Mouse (Mus musculus): Measurements from ENCODE around the gene Prrt2. TPM values are rescaled to one million over a fixed set of nuclear protein-coding genes. Genes with fewer than 3 reads are reported as not detected.

The Prrt2 gene
- polyA plus RNA-seq, 1 experiment from 2014 or later = 4.5 TPM

DNA sequence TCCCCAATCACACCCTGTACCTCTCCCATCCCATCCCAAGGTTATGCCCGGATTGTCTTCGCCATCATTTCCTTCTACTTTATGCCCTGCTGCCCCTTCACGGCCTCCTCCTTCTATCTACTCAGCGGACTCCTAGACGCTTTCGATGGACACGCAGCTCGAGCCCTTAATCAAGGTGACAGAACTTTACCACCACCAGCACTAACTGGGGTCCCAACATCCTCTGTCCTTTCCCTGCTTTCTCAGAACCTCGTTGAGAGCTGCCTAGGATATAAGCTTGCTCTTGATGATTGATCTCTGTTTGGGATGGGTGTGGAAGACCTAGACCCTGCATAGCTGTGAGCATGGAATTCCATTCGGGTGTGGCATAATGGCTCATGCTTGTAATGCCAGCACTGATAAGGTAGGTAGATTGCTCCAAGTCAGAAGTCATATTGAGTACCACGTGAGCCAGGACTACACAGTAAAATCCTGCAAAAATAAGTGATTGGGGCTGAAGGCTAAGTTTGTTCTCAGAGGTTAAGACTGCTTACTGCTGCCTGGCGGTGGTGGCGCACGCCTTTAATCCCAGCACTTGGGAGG is 44.0 kb downstream of the Prrt2 start:
- H3K27me3 ChIP-seq (ENCODE audit: control insufficient read depth, insufficient read depth, low read length) = no peaks in the 10 kb centered on the region
- H3K9ac ChIP-seq (ENCODE audit: low read depth, low read length) = peak overlapping the region; percentile 98
- H3K4me1 ChIP-seq (ENCODE audit: control insufficient read depth, insufficient read depth, low read length) = peaks cover 5% of the 10 kb centered on the region
- no peak for ATAC-seq (replicated peaks; ENCODE audit: insufficient number of reproducible peaks, low FRiP score, low TSS enrichment)
- H3K9me3 ChIP-seq (replicated peaks; ENCODE audit: control insufficient read depth, low read length) = no peaks in the 10 kb centered on the region
- WGBS (ENCODE audit: insufficient replicate concordance) = 25% methylated on average over 14 of the region's 14 CpGs
- no peak overlapping the region for H3K27ac ChIP-seq (ENCODE audit: low read depth, low read length)
- H3K4me2 ChIP-seq = peak overlapping the region; percentile 92
- peaks cover 17% of the 10 kb centered on the region; the same call in 1 of the 2 replicates for H3K36me3 ChIP-seq (ENCODE audit: control insufficient read depth, insufficient read depth, low read length)
- peak overlapping the region; percentile 91 for H3K4me3 ChIP-seq (ENCODE audit: low read depth, low read length)

- peak within 1 kb of the TSS; percentile 94 for H3K27ac ChIP-seq (ENCODE audit: low read depth, low read length)
- ATAC-seq (replicated peaks; ENCODE audit: insufficient number of reproducible peaks, low FRiP score, low TSS enrichment) = peak; percentile 91
- H3K36me3 ChIP-seq (ENCODE audit: control insufficient read depth, insufficient read depth, low read length) = peaks cover 17% of the 10 kb centered on the region; the same call in 1 of the 2 replicates
- H3K9me3 ChIP-seq (replicated peaks; ENCODE audit: control insufficient read depth, low read length) = no peaks in the 10 kb centered on the region
- H3K4me2 ChIP-seq = peak within 1 kb of the TSS; percentile 92
- peak within 1 kb of the TSS; percentile 98 for H3K9ac ChIP-seq (ENCODE audit: low read depth, low read length)
- under 1% methylated on average over 54 of the region's 55 CpGs for WGBS (ENCODE audit: insufficient replicate concordance)
- peaks cover 5% of the 10 kb centered on the region for H3K4me1 ChIP-seq (ENCODE audit: control insufficient read depth, insufficient read depth, low read length)
- no peaks in the 10 kb centered on the region for H3K27me3 ChIP-seq (ENCODE audit: control insufficient read depth, insufficient read depth, low read length)
- peak within 1 kb of the TSS; percentile 91 for H3K4me3 ChIP-seq (ENCODE audit: low read depth, low read length)
Observed at GRCm38 (mm10) chr7:126975950-126976866, 44.8 kb downstream of the Prrt2 start, which contains the start of gene Cdiptos. Gene Cdiptos, minus strand, starts transcription at chr7:126976098.

DNA sequence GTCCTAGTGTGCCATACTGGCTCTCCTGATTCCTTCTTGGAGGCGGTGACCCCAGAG is 45.3 kb downstream of the Prrt2 start, which contains the start of gene Cdipt:
Gene Cdipt (plus strand): TSS at position 22 of the 57 bp plus-strand sequence.
- no peaks in the 10 kb centered on the region for H3K27me3 ChIP-seq (ENCODE audit: control insufficient read depth, insufficient read depth, low read length)
- H3K9ac ChIP-seq (ENCODE audit: low read depth, low read length) = peak within 1 kb of the TSS; percentile 98
- H3K36me3 ChIP-seq (ENCODE audit: control insufficient read depth, insufficient read depth, low read length) = peaks cover 17% of the 10 kb centered on the region; the same call in 1 of the 2 replicates
- no peaks in the 10 kb centered on the region for H3K9me3 ChIP-seq (replicated peaks; ENCODE audit: control insufficient read depth, low read length)
- WGBS (ENCODE audit: insufficient replicate concordance) = 10% methylated on average over 1 of the region's 1 CpGs
- peak within 1 kb of the TSS; percentile 92 for H3K4me2 ChIP-seq
- peaks cover 5% of the 10 kb centered on the region for H3K4me1 ChIP-seq (ENCODE audit: control insufficient read depth, insufficient read depth, low read length)
- peak within 1 kb of the TSS; percentile 91 for H3K4me3 ChIP-seq (ENCODE audit: low read depth, low read length)
- peak within 1 kb of the TSS; percentile 94 for H3K27ac ChIP-seq (ENCODE audit: low read depth, low read length)
- ATAC-seq (replicated peaks; ENCODE audit: insufficient number of reproducible peaks, low FRiP score, low TSS enrichment) = no peak

DNA sequence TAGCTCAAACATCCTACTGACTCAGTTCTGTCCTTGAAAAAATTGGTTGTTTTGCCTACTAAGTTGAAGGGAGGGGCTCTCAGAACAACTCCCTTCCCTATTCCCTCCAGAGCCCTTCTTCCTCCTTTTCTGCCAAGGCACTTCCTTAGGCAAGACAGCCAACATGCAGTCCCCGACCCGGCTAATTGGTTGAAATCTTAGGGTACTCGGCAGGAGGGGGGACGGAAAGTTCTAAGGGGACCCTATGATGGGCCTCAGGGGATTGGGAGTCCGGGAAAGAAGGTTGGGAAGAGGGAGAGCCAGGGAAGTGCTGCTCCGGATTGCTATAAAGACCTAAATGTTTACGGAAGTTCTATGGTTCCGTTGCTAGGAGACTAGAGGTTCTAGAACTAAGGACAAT is 45.5 kb downstream of the Prrt2 start:
- ATAC-seq (replicated peaks; ENCODE audit: insufficient number of reproducible peaks, low FRiP score, low TSS enrichment) = no peak
- Histone ChIP-seq H3K4me2 (peak overlapping the region; percentile 92), H3K4me3 (ENCODE audit: low read depth, low read length) (peak overlapping the region; percentile 91), H3K4me1 (ENCODE audit: control insufficient read depth, insufficient read depth, low read length) (peaks cover 5% of the 10 kb centered on the region), H3K9ac (ENCODE audit: low read depth, low read length) (peak overlapping the region; percentile 47; the same call in 1 of the 2 replicates), H3K27ac (ENCODE audit: low read depth, low read length) (no peak overlapping the region), H3K27me3 (ENCODE audit: control insufficient read depth, insufficient read depth, low read length) (no peaks in the 10 kb centered on the region), H3K36me3 (ENCODE audit: control insufficient read depth, insufficient read depth, low read length) (peaks cover 17% of the 10 kb centered on the region; the same call in 1 of the 2 replicates), H3K9me3 (replicated peaks; ENCODE audit: control insufficient read depth, low read length) (no peaks in the 10 kb centered on the region)
- 12% methylated on average over 8 of the region's 8 CpGs for WGBS (ENCODE audit: insufficient replicate concordance)

Small RNA genes within 50 kb of the gene (microRNA-seq; reads per million reads assigned to microRNA genes)
- not detected for gene Gm44343 (ENCODE audit: borderline number of aligned reads)

Other genes with a start within 250 kb of the Prrt2 start
- 79.6 and 84.9 TPM in 2 replicates for gene Ypel3, start 244.3 kb downstream of the Prrt2 start, polyA plus RNA-seq (2014; fragmentation: Nextera tagmentation; extraction: Ambion mirVana)
- 0.31 and 0.45 TPM in 2 replicates for gene Tbx6, start 239.7 kb downstream of the Prrt2 start, polyA plus RNA-seq (2014; fragmentation: Nextera tagmentation; extraction: Ambion mirVana)
- gene Ppp4c, start 228.7 kb downstream of the Prrt2 start, polyA plus RNA-seq (2014; fragmentation: Nextera tagmentation; extraction: Ambion mirVana) = 204 and 213 TPM in 2 replicates
- 0.40 and 0.41 TPM in 2 replicates for gene Fam57b, start 223.5 kb downstream of the Prrt2 start, polyA plus RNA-seq (2014; fragmentation: Nextera tagmentation; extraction: Ambion mirVana)
- gene 4930451I11Rik, start 189.6 kb downstream of the Prrt2 start, polyA plus RNA-seq (2014; fragmentation: Nextera tagmentation; extraction: Ambion mirVana) = not detected in 2 replicates
- 0.17 and 0.96 TPM in 2 replicates for gene Doc2a, start 173.8 kb downstream of the Prrt2 start, polyA plus RNA-seq (2014; fragmentation: Nextera tagmentation; extraction: Ambion mirVana)
- 15.5 and 17.0 TPM in 2 replicates for gene Hirip3, start 159.2 kb downstream of the Prrt2 start, polyA plus RNA-seq (2014; fragmentation: Nextera tagmentation; extraction: Ambion mirVana)
- gene Ino80e, start 158.8 kb downstream of the Prrt2 start, polyA plus RNA-seq (2014; fragmentation: Nextera tagmentation; extraction: Ambion mirVana) = 69.8 and 76.1 TPM in 2 replicates
- 19.4 and 25.9 TPM in 2 replicates for gene Taok2, start 136.5 kb downstream of the Prrt2 start, polyA plus RNA-seq (2014; fragmentation: Nextera tagmentation; extraction: Ambion mirVana)
- 13.5 and 18.3 TPM in 2 replicates for gene Tmem219, start 98.3 kb downstream of the Prrt2 start, polyA plus RNA-seq (2014; fragmentation: Nextera tagmentation; extraction: Ambion mirVana)
- 11.5 and 12.6 TPM in 2 replicates for gene Kctd13, start 92.3 kb downstream of the Prrt2 start, polyA plus RNA-seq (2014; fragmentation: Nextera tagmentation; extraction: Ambion mirVana)
- gene Asphd1, start 71.6 kb downstream of the Prrt2 start, polyA plus RNA-seq (2014; fragmentation: Nextera tagmentation; extraction: Ambion mirVana) = 0.23 TPM in 1 of 2 replicates, not detected in the other
- gene Sez6l2, start 70.6 kb downstream of the Prrt2 start, polyA plus RNA-seq (2014; fragmentation: Nextera tagmentation; extraction: Ambion mirVana) = 0.20 and 0.31 TPM in 2 replicates
- 62.8 and 63.0 TPM in 2 replicates for gene Cdipt, start 45.3 kb downstream of the Prrt2 start, polyA plus RNA-seq (2014; fragmentation: Nextera tagmentation; extraction: Ambion mirVana)
- 1.1 and 1.2 TPM in 2 replicates for gene Cdiptos, start 45.1 kb downstream of the Prrt2 start, polyA plus RNA-seq (2014; fragmentation: Nextera tagmentation; extraction: Ambion mirVana)
- 8.2 and 8.5 TPM in 2 replicates for gene Mvp, start 6.6 kb downstream of the Prrt2 start, polyA plus RNA-seq (2014; fragmentation: Nextera tagmentation; extraction: Ambion mirVana)
- not detected in 2 replicates for gene Pagr1b, start 4.7 kb downstream of the Prrt2 start, polyA plus RNA-seq (2014; fragmentation: Nextera tagmentation; extraction: Ambion mirVana)
- 50.9 and 53.2 TPM in 2 replicates for gene Pagr1a, start 3.9 kb downstream of the Prrt2 start, polyA plus RNA-seq (2014; fragmentation: Nextera tagmentation; extraction: Ambion mirVana)
- 36.6 and 40.9 TPM in 2 replicates for gene Gm42742, start 114 bp downstream of the Prrt2 start, polyA plus RNA-seq (2014; fragmentation: Nextera tagmentation; extraction: Ambion mirVana)
- gene Maz, start 5.8 kb upstream of the Prrt2 start, polyA plus RNA-seq (2014; fragmentation: Nextera tagmentation; extraction: Ambion mirVana) = 38.6 and 44.1 TPM in 2 replicates
- gene Kif22, start 21.3 kb upstream of the Prrt2 start, polyA plus RNA-seq (2014; fragmentation: Nextera tagmentation; extraction: Ambion mirVana) = 97.7 and 103 TPM in 2 replicates
- gene Zg16, start 66.1 kb upstream of the Prrt2 start, polyA plus RNA-seq (2014; fragmentation: Nextera tagmentation; extraction: Ambion mirVana) = not detected in 2 replicates
- 0.92 and 0.96 TPM in 2 replicates for gene AI467606, start 70.1 kb upstream of the Prrt2 start, polyA plus RNA-seq (2014; fragmentation: Nextera tagmentation; extraction: Ambion mirVana)
- gene Qprt, start 101.0 kb upstream of the Prrt2 start, polyA plus RNA-seq (2014; fragmentation: Nextera tagmentation; extraction: Ambion mirVana) = 6.2 and 6.6 TPM in 2 replicates
- 0.32 and 0.39 TPM in 2 replicates for gene Spn, start 116.6 kb upstream of the Prrt2 start, polyA plus RNA-seq (2014; fragmentation: Nextera tagmentation; extraction: Ambion mirVana)
- 41.7 and 41.8 TPM in 2 replicates for gene Cd2bp2, start 174.8 kb upstream of the Prrt2 start, polyA plus RNA-seq (2014; fragmentation: Nextera tagmentation; extraction: Ambion mirVana)
- 17.5 and 23.7 TPM in 2 replicates for gene Tbc1d10b, start 187.3 kb upstream of the Prrt2 start, polyA plus RNA-seq (2014; fragmentation: Nextera tagmentation; extraction: Ambion mirVana)
- 27.8 and 37.5 TPM in 2 replicates for gene Mylpf, start 187.7 kb upstream of the Prrt2 start, polyA plus RNA-seq (2014; fragmentation: Nextera tagmentation; extraction: Ambion mirVana)
- 12.3 and 14.6 TPM in 2 replicates for gene Zfp553, start 211.8 kb upstream of the Prrt2 start, polyA plus RNA-seq (2014; fragmentation: Nextera tagmentation; extraction: Ambion mirVana)
- 19.8 and 23.1 TPM in 2 replicates for gene Sept1, start 211.9 kb upstream of the Prrt2 start, polyA plus RNA-seq (2014; fragmentation: Nextera tagmentation; extraction: Ambion mirVana)
- gene Zfp771, start 223.1 kb upstream of the Prrt2 start, polyA plus RNA-seq (2014; fragmentation: Nextera tagmentation; extraction: Ambion mirVana) = 35.6 and 39.7 TPM in 2 replicates
- gene Dctpp1, start 239.5 kb upstream of the Prrt2 start, polyA plus RNA-seq (2014; fragmentation: Nextera tagmentation; extraction: Ambion mirVana) = 184 and 197 TPM in 2 replicates